Mouse (Mus musculus) lung, postnatal 36 days (tissue): ENCODE results near the gene Dnase1l3.

Source experiments
- DNase-seq: peaks from one replicate; pipeline ENCODE4 v3.0.0; 2022; ENCODE audit warnings: mixed read lengths

The Dnase1l3 gene

GRCm38 (mm10) chr14:7929029-7929428, 65.3 kb downstream of the Dnase1l3 start:
- no peak for DNase-seq

- DNase-seq = no peak
Measured at GRCm38 (mm10) chr14:7928362-7928761, 66.0 kb downstream of the Dnase1l3 start.

GRCm38 (mm10) chr14:7923635-7924034, 70.7 kb downstream of the Dnase1l3 start:
- DNase-seq = no peak

GRCm38 (mm10) chr14:7921459-7921858, 72.9 kb downstream of the Dnase1l3 start:
- DNase-seq = no peak

GRCm38 (mm10) chr14:7919921-7920320, 74.5 kb downstream of the Dnase1l3 start:
- peak; percentile 65 for DNase-seq

GRCm38 (mm10) chr14:7919309-7919708, 75.1 kb downstream of the Dnase1l3 start:
- DNase-seq = no peak

- no peak for DNase-seq
Measured at GRCm38 (mm10) chr14:7918150-7918991, 76.0 kb downstream of the Dnase1l3 start.
